Mouse (Mus musculus) spleen, postnatal 36 days (tissue): ENCODE data around the gene Zfp987.
"Not testable (repeated sequence)": the region's sequence is repeated elsewhere in the genome, so short reads cannot be mapped to it uniquely, and the experiment has no call there.

Source experiments
- DNase-seq, 2 experiments: peaks; one replicate each; pipeline ENCODE4 v3.0.0; 2022; ENCODE audit warnings: low spot score in 2 of 2, mixed read lengths in 1 of 2

Zfp987 gene

GRCm38 (mm10) chr4:146096998-146097397 is at the start of gene Zfp987:
Gene Zfp987, plus strand, starts transcription at chr4:146097298.
- DNase-seq = not testable (repeated sequence)

- DNase-seq = not testable (repeated sequence)
Observed at GRCm38 (mm10) chr4:146052536-146052935, 44.6 kb upstream of the Zfp987 start.

- not testable (repeated sequence) for DNase-seq
Observed at GRCm38 (mm10) chr4:146053445-146053844, 43.7 kb upstream of the Zfp987 start.

GRCm38 (mm10) chr4:146055335-146055734 is 41.8 kb upstream of the Zfp987 start:
- DNase-seq = no peak

GRCm38 (mm10) chr4:146058646-146059045 is 38.5 kb upstream of the Zfp987 start:
- not testable (repeated sequence) for DNase-seq

- DNase-seq = not testable (repeated sequence)
Observed at GRCm38 (mm10) chr4:146059078-146059477, 38.0 kb upstream of the Zfp987 start.

GRCm38 (mm10) chr4:146059974-146060693 is 37.0 kb upstream of the Zfp987 start:
- not testable (repeated sequence) for DNase-seq

GRCm38 (mm10) chr4:146061082-146061481 is 36.0 kb upstream of the Zfp987 start:
- DNase-seq = not testable (repeated sequence)

- not testable (repeated sequence) for DNase-seq
Observed at GRCm38 (mm10) chr4:146062021-146062420, 35.1 kb upstream of the Zfp987 start.

- DNase-seq = not testable (repeated sequence)
Observed at GRCm38 (mm10) chr4:146063001-146063400, 34.1 kb upstream of the Zfp987 start.

GRCm38 (mm10) chr4:146063621-146064020 is 33.5 kb upstream of the Zfp987 start:
- DNase-seq = not testable (repeated sequence)

GRCm38 (mm10) chr4:146064807-146065206 is 32.3 kb upstream of the Zfp987 start:
- DNase-seq = not testable (repeated sequence)

GRCm38 (mm10) chr4:146066932-146067580 is 30.0 kb upstream of the Zfp987 start:
- DNase-seq = not testable (repeated sequence)

GRCm38 (mm10) chr4:146067594-146067993 is 29.5 kb upstream of the Zfp987 start:
- not testable (repeated sequence) for DNase-seq

GRCm38 (mm10) chr4:146073264-146073663 is 23.8 kb upstream of the Zfp987 start:
- not testable (repeated sequence) for DNase-seq

- DNase-seq = not testable (repeated sequence)
Observed at GRCm38 (mm10) chr4:146101448-146101847, 4.3 kb downstream of the Zfp987 start.

GRCm38 (mm10) chr4:146156524-146156923 is 59.4 kb downstream of the Zfp987 start, which contains the start of gene Zfp600:
Gene Zfp600, plus strand, starts transcription at chr4:146156824.
- not testable (repeated sequence) for DNase-seq

- DNase-seq = not testable (repeated sequence)
Observed at GRCm38 (mm10) chr4:146162893-146163292, 65.8 kb downstream of the Zfp987 start.

GRCm38 (mm10) chr4:146167202-146167832 is 70.2 kb downstream of the Zfp987 start:
- not testable (repeated sequence) for DNase-seq

- peak in 1 of 2 experiments; percentile 16 for DNase-seq
Observed at GRCm38 (mm10) chr4:146167879-146168532, 70.9 kb downstream of the Zfp987 start.

GRCm38 (mm10) chr4:146168730-146169215 is 71.7 kb downstream of the Zfp987 start:
- DNase-seq = not testable (repeated sequence)
